Mouse (Mus musculus) lung, embryonic 16.5 days (tissue): Measurements from ENCODE around the gene Pus10. TPM values are rescaled to one million over a fixed set of nuclear protein-coding genes. Genes with fewer than 3 reads are reported as not detected.
A peak's percentile ranks its signal among the peaks of the same experiment; 100 is the strongest.

Experiments used
- ATAC-seq: fragments of 200-750 bp; cut with Nextera tagmentation; 2 replicates; pipeline ENCODE4 v1.8.0; 2017; ENCODE audit warnings: low read depth, mild to moderate bottlenecking, moderate library complexity
- H3K27ac ChIP-seq: fragments of 300-500 bp; sonication (generic); 2 replicates; pipeline ENCODE4 v1.5.1; 2014; ENCODE audit warnings: mild to moderate bottlenecking, control low read depth, low read length
- H3K27me3 ChIP-seq: fragments of 300-500 bp; sonication (generic); 2 replicates; pipeline ENCODE4 v1.6.1; 2014; ENCODE audit warnings: low read depth, low read length, mixed read lengths; ENCODE audit not compliant: control insufficient read depth, insufficient read depth
- H3K36me3 ChIP-seq: fragments of 300-500 bp; sonication (generic); 2 replicates; pipeline ENCODE4 v1.6.1; 2014; ENCODE audit warnings: low read length; ENCODE audit not compliant: control insufficient read depth, insufficient read depth
- H3K4me1 ChIP-seq: fragments of 300-500 bp; sonication (generic); replicated peaks from 2 replicates; pipeline ENCODE4 v1.6.1; 2014; ENCODE audit warnings: low read length, mixed read lengths; ENCODE audit not compliant: control insufficient read depth, insufficient read depth
- H3K4me2 ChIP-seq: fragments of 300-500 bp; sonication (generic); 2 replicates; pipeline ENCODE4 v1.6.1; 2014; ENCODE audit warnings: low read depth, low read length, control low read depth
- H3K4me3 ChIP-seq: fragments of 300-500 bp; sonication (generic); 2 replicates; pipeline ENCODE4 v1.5.1; 2014; ENCODE audit warnings: mild to moderate bottlenecking, low read length, control low read depth
- H3K9ac ChIP-seq: fragments of 300-500 bp; sonication (generic); 2 replicates; pipeline ENCODE4 v1.6.1; 2014; ENCODE audit warnings: low read length, control low read depth
- H3K9me3 ChIP-seq: fragments of 300-500 bp; sonication (generic); 2 replicates; pipeline ENCODE4 v1.6.1; 2016; ENCODE audit warnings: low read length; ENCODE audit not compliant: control insufficient read depth
- WGBS: fragments of 180-500 bp; shearing (Covaris S2); extraction: QIAGEN DNeasy Blood & Tissue Kit; methylation state at CpG from one replicate; pipeline ENCODE4 v1.1.7; 2014; 5-methylcytosine and 5-hydroxymethylcytosine counted together
- polyA plus RNA-seq: library from polyadenylated mRNA; unstranded; fragments of >200 nt; fragmentation: Nextera tagmentation; extraction: Ambion mirVana; gene quantifications from 2 replicates; pipeline ENCODE4 v1.2.1, GENCODE M21; 2015

Pus10 gene
- 17.7 and 21.3 TPM in 2 replicates for polyA plus RNA-seq

GRCm38 (mm10) chr11:23665311-23665786 is at the start of gene Pus10:
Gene Pus10, plus strand, starts transcription at chr11:23665674.
- peak within 1 kb of the TSS; percentile 93 for H3K9ac ChIP-seq
- H3K4me2 ChIP-seq = peak within 1 kb of the TSS; percentile 77
- peak within 1 kb of the TSS; percentile 95 for H3K27ac ChIP-seq
- H3K4me3 ChIP-seq = peak within 1 kb of the TSS; percentile 91
- H3K36me3 ChIP-seq = no peaks in the 10 kb centered on the region
- WGBS = under 1% methylated on average over 40 of the region's 40 CpGs
- H3K27me3 ChIP-seq = no peaks in the 10 kb centered on the region
- no peaks in the 10 kb centered on the region for H3K9me3 ChIP-seq
- ATAC-seq = peak; percentile 55
- H3K4me1 ChIP-seq = peaks cover 2% of the 10 kb centered on the region

- Histone ChIP-seq H3K4me3 (no peak overlapping the region), H3K36me3 (0 out of 2 replicates have a peak, but pooled peaks cover 2% of the 10 kb centered on the region), H3K4me1 (no peaks in the 10 kb centered on the region), H3K27me3 (no peaks in the 10 kb centered on the region), H3K9me3 (no peaks in the 10 kb centered on the region), H3K4me2 (no peak overlapping the region), H3K27ac (no peak overlapping the region), H3K9ac (no peak overlapping the region)
- 82% methylated on average over 5 of the region's 5 CpGs for WGBS
- no peak for ATAC-seq
These were observed 46.5 kb upstream of the Pus10 start for GRCm38 (mm10) chr11:23618995-23619394.

GRCm38 (mm10) chr11:23630664-23631063 is 34.8 kb upstream of the Pus10 start:
- no peak for ATAC-seq
- Histone ChIP-seq H3K36me3 (no peaks in the 10 kb centered on the region), H3K9ac (no peak overlapping the region), H3K27ac (no peak overlapping the region), H3K4me3 (no peak overlapping the region), H3K4me2 (no peak overlapping the region), H3K9me3 (no peaks in the 10 kb centered on the region), H3K4me1 (peaks cover 3% of the 10 kb centered on the region; the same call in 1 of the 2 replicates), H3K27me3 (no peaks in the 10 kb centered on the region)

- H3K4me3 ChIP-seq = peak within 1 kb of the TSS; percentile 76
- peak; percentile 100 for ATAC-seq
- WGBS = under 1% methylated on average over 73 of the region's 103 CpGs
- no peaks in the 10 kb centered on the region for H3K36me3 ChIP-seq
- H3K9me3 ChIP-seq = no peaks in the 10 kb centered on the region
- peaks cover 3% of the 10 kb centered on the region; the same call in 1 of the 2 replicates for H3K4me1 ChIP-seq
- H3K4me2 ChIP-seq = peak within 1 kb of the TSS; percentile 89
- peak within 1 kb of the TSS; percentile 75 for H3K27ac ChIP-seq
- H3K9ac ChIP-seq = peak within 1 kb of the TSS; percentile 85
- H3K27me3 ChIP-seq = no peaks in the 10 kb centered on the region
These were observed 32.3 kb upstream of the Pus10 start, which contains the start of gene 0610010F05Rik for GRCm38 (mm10) chr11:23632945-23633878. Gene 0610010F05Rik, minus strand, starts transcription at chr11:23633639.

- Histone ChIP-seq H3K27me3 (no peaks in the 10 kb centered on the region), H3K9me3 (no peaks in the 10 kb centered on the region), H3K36me3 (no peaks in the 10 kb centered on the region), H3K4me3 (peak overlapping the region; percentile 76), H3K27ac (peak overlapping the region; percentile 9), H3K4me1 (peaks cover 3% of the 10 kb centered on the region; the same call in 1 of the 2 replicates), H3K4me2 (peak overlapping the region; percentile 89), H3K9ac (peak overlapping the region; percentile 21; the same call in 1 of the 2 replicates)
- WGBS = 4% methylated on average over 7 of the region's 7 CpGs
- ATAC-seq = peak; percentile 20
These were observed 31.6 kb upstream of the Pus10 start for GRCm38 (mm10) chr11:23633879-23634215.

- 62% methylated on average over 8 of the region's 8 CpGs for WGBS
- H3K4me3 ChIP-seq = no peak overlapping the region
- no peaks in the 10 kb centered on the region for H3K36me3 ChIP-seq
- H3K27ac ChIP-seq = no peak overlapping the region
- ATAC-seq = no peak
- no peak overlapping the region for H3K9ac ChIP-seq
- H3K4me1 ChIP-seq = peaks cover 3% of the 10 kb centered on the region; the same call in 1 of the 2 replicates
- no peak overlapping the region for H3K4me2 ChIP-seq
- H3K27me3 ChIP-seq = no peaks in the 10 kb centered on the region
- H3K9me3 ChIP-seq = no peaks in the 10 kb centered on the region
These were observed 30.9 kb upstream of the Pus10 start for GRCm38 (mm10) chr11:23634573-23634972.

GRCm38 (mm10) chr11:23647431-23647830 is 18.0 kb upstream of the Pus10 start:
- Histone ChIP-seq H3K4me1 (no peaks in the 10 kb centered on the region), H3K27ac (no peak overlapping the region), H3K4me3 (no peak overlapping the region), H3K4me2 (no peak overlapping the region), H3K9ac (no peak overlapping the region), H3K36me3 (peaks cover 9% of the 10 kb centered on the region; the same call in 1 of the 2 replicates), H3K9me3 (no peaks in the 10 kb centered on the region), H3K27me3 (no peaks in the 10 kb centered on the region)
- no peak for ATAC-seq

GRCm38 (mm10) chr11:23647835-23648234 is 17.6 kb upstream of the Pus10 start:
- Histone ChIP-seq H3K27ac (no peak overlapping the region), H3K4me1 (no peaks in the 10 kb centered on the region), H3K9me3 (no peaks in the 10 kb centered on the region), H3K4me2 (no peak overlapping the region), H3K9ac (no peak overlapping the region), H3K36me3 (peaks cover 9% of the 10 kb centered on the region; the same call in 1 of the 2 replicates), H3K27me3 (no peaks in the 10 kb centered on the region), H3K4me3 (no peak overlapping the region)
- WGBS = 95% methylated on average over 3 of the region's 3 CpGs
- no peak for ATAC-seq

GRCm38 (mm10) chr11:23653666-23654065 is 11.8 kb upstream of the Pus10 start:
- Histone ChIP-seq H3K36me3 (peaks cover 9% of the 10 kb centered on the region; the same call in 1 of the 2 replicates), H3K27ac (no peak overlapping the region), H3K9ac (no peak overlapping the region), H3K9me3 (no peaks in the 10 kb centered on the region), H3K4me2 (no peak overlapping the region), H3K4me1 (no peaks in the 10 kb centered on the region), H3K27me3 (no peaks in the 10 kb centered on the region), H3K4me3 (no peak overlapping the region)
- ATAC-seq = no peak
- WGBS = 78% methylated on average over 3 of the region's 3 CpGs
